In the genomic region with DNA sequence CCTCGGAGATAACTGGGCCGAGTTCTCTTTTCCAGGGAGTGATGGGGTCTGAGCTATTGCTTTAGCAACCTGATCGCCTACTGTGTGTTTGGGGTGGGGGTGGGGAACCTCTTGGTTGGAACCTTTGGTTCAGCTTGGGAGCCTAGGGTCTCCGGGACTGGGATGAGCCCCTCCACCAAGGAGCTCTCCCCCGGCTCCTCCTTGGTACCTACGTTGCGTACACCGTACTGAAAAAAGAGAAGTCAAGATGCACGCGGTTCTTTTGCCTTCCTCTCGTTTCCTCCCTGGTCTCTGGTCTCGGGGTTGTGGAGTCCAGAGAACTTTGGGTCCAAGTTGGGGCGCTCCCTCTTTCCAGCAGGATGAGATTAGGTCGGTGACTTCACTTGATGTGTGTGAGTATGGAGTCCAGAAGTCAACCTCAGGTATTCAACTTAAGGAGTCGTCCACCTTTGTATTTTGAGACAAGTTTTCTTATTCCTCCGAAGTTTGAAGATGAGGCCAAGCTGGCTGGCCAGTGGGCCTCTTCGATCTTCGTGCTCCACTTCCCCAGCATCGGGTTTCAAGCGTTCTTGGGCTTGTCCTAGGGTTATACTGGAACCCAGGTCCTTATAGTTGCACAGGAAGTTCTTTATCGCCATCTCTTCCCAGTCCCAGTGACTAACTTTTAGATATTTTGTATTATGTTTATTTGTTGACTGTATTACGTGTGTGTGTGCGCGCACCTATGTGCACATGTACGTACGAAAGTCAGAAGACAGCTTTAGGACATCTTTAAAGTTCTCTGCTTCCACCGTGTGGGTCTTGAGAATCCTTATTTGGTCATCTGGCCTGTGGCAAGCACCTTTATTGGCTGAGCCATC, we compare ENCODE assay signal across 1 mouse cellular context.
TF ChIP-seq lines count a peak whose summit lies in the region.

No protein-coding gene starts in this region.

TF ChIP-seq in ES-E14, 5 proteins besides CTCF, POLR2A, EP300 and RAD21:
- TF ChIP-seq ZNF384 (IDR thresholded peaks at IDR 0.05; ENCODE audit: low read depth, low read length) = no peak
- no peak for TF ChIP-seq ZC3H11A (IDR thresholded peaks at IDR 0.05; ENCODE audit: borderline replicate concordance, low read depth, low read length)
- no peak for TF ChIP-seq HCFC1 (IDR thresholded peaks at IDR 0.05; ENCODE audit: borderline replicate concordance, insufficient read depth, low read length)
- TF ChIP-seq MAFK (IDR thresholded peaks at IDR 0.05; ENCODE audit: insufficient read depth, low read depth, low read length) = no peak
- no peak for TF ChIP-seq CHD2 (IDR thresholded peaks at IDR 0.05; ENCODE audit: low read depth, low read length)
